Mouse (Mus musculus): ENCODE results near the gene Ptprn2. TPM values are rescaled to one million over a fixed set of nuclear protein-coding genes. Genes with fewer than 3 reads are reported as not detected.

Ptprn2 gene
- total RNA-seq, 2 experiments from 2014 or later: not detected

DNA sequence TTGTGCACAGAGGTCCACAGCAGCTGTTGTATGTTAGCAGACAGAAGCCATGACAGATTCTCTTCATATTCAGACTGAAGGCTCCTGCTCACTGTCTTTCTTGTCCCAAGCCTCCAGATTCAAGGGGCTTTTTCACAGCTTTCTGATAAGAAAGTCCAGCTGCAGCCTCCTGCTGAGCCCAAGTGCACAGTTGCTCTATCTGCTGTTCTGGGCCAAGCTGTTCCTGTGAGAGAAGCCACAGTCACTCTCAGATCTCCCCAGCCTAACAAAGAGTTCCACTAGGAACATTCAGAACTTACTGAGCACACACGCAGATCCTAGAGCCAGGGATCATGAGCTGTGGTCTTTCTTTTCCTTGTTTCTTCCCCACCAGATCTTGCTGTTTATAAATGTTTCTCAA lies 738.5 kb downstream of the Ptprn2 start:
- DNase-seq: no peak
- intact Hi-C loops (cut with DNase I; ENCODE audit: low total_unique reads): no loop called here

DNA sequence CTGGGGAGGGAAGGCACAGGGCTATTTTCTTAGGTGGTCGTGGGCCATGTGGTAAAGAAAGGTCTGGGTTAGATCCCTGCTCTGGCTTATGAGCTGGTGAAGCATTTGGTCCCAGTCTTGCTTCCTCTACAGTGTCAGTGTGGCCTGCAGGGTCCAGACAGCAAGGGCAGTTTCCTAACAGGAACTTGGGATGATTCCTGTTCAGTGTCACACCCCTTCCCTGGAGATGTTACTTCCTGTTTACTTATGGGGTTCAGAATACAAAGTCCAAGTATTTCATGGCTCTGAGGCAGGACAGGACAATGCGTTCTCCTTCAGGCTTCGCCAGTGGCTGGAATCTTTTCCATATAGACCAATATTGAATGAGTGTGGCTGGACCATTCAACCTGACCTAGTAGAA lies 741.7 kb downstream of the Ptprn2 start:
- no peak for DNase-seq
- intact Hi-C loops (cut with DNase I; ENCODE audit: low total_unique reads): no loop called here

DNA sequence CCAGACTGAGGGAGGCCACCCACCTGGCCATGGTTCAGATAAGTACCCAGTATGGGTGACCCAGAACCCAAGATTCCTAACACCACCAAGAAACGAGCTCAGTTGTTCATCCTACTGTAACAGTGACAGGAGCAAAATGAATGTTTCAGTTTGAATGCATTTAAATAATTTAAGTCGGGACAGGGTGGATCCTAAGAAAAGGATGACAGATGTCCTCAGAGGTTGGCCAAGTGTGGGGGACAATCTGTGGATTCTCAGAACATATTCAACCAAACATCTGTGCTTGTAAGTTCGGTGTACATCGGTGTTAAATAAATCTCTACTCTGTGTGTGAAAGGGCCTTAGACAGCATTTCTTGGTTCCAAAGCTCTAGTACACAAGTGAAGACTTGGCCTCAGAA lies 743.9 kb downstream of the Ptprn2 start:
- no peak for DNase-seq
- intact Hi-C loops (cut with DNase I; ENCODE audit: low total_unique reads): no loop called here

DNA sequence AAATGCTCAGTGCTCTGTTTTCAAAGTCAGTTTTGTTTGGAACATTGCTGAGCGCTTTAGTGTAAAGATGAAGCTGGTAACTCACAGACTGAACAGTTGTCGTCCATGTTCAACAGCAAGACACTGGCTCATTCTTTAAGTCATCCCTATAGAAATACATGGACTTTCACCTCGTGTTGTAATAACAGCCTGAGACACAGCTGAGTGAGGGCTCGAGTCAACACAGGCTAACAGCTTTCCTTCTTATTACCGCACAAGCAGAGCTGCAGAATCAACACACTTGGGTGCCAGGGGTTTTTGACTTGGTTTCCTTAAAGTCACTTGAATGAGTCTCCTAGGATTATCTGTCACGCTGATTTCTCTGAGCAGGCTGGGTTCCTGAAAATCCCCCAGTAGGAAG lies 744.8 kb downstream of the Ptprn2 start:
- intact Hi-C loops (cut with DNase I; ENCODE audit: low total_unique reads): no loop called here
- no peak for DNase-seq

DNA sequence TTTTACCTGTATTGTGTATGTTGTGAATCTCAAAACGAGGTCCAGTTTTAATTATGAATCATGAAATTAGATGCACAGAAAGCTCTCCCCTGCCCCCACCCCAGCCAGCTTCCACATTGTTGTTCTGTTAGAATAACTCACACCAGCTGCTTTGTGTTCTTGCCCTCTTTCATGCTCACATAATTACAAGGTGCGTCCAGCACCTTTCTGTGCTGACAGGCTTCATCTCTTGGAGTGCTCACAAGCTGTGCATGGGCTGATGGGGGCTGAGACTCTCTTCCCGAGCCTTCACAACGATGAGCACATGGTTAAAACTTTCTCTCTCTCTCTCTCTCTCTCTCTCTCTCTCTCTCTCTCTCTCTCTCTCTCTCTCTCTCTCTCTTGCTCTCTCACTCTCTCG lies 746.3 kb downstream of the Ptprn2 start:
- no peak for DNase-seq
- intact Hi-C loops (cut with DNase I; ENCODE audit: low total_unique reads): no loop called here

DNA sequence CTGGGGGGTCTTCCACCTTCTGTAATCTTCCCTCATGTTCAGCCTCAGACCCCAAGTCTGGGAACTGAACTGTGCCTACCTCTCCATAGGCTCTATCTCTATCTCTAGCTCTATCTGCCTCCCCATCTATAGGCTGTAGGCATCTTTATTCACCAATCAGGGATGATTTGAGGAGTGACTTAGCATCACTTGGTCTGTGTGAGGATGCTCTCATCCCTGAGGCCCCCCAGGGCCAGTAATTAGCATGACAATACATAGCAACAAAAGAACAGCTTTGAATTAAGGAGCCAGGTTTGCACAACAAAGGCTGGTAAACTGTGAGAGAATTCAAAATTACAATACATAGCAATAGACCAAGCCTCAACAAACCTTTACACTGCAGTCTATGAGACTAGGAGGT lies 749.6 kb downstream of the Ptprn2 start:
- intact Hi-C loops (cut with DNase I; ENCODE audit: low total_unique reads): no loop called here
- DNase-seq: no peak

DNA sequence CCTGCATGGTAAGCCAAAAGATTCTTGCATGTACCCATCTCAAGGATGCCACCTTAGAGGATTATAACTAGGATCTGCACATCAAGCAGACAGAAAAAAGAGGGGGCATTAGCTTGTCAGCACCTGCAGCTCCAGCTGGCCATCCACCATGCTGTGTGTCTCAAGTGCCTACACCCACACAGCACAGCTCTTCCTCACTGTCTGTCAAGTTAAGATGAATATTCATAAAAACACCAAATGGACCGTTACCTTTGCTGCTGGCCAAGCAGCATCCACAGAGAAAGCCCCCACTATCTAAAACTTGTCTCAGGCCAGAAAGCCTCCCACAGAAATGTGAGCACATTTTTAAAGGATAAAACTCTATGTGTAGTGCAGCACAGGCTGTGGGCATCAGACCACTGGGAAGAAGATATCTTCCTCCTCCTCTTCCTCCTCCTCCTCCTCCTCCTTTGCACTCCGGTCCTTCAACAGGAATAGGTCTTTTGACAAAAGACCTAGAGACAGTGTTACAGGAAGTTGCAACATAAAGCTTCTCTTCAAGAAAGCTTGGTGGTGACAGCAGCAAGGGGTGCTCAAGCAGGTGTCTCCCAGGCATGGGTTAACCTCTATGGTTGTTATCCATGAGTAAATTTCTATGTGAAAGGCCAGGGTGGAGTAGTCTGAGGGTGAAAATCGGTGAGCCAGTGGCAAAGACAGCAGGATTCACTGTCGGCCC lies 750.7 kb downstream of the Ptprn2 start:
- intact Hi-C loops (cut with DNase I; ENCODE audit: low total_unique reads): no loop called here
- DNase-seq: no peak

DNA sequence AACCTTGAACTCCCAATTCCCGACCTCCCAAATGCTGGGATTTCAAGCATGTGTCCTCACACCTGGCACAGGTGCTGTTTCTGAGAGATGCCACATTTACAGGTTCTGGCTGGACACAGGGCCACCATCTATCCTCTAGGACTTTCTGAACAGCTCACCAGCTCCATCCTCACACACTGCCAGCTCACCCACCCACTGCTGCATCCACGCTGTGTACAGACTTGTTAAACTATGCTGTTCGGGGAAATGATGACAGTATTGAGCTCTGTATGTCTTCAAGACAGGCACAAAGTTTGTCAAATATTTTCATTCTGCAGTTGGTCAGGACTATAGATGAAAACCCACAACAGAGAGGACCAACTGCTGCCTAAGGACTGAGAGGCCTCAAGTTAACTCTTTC lies 751.5 kb downstream of the Ptprn2 start:
- intact Hi-C loops (cut with DNase I; ENCODE audit: low total_unique reads): no loop called here
- no peak for DNase-seq

DNA sequence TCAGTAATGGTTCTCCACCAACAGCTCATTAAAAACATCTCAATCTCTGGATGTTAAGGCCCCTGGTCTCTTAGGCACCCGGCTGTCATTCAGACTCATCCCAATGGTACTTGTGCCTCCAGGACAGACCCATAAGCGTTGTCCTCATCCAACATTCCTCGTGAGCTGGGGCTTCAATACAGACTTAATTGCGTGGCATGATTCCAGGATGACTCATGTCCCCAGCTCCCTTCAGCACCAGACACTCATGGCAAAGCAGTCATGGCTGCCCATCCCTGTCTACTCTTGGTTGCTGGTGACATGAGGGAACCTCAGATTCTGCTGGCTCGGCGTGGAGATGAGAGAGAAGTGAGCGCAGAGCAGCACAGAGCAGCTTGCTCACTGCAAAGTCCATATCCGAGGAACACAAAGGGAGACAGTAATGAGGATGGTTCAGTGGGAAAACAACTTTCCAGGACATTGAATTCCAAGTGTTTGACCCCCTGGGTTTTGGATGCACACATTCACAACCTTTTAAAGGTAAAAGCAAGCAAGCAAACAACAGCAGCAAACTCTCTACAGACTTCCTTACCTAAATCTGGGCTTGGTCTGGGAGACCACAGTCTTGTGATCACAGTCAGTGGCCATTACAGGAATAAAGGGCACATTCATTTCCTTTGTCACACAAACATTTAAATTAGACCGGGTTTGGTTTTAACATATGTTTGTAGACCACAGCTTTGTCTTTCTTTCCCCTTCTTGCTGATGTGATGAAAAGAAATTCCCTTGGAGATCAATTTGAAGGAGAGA lies 754.6 kb downstream of the Ptprn2 start:
- DNase-seq: no peak
- intact Hi-C loops (cut with DNase I; ENCODE audit: low total_unique reads): no loop called here

DNA sequence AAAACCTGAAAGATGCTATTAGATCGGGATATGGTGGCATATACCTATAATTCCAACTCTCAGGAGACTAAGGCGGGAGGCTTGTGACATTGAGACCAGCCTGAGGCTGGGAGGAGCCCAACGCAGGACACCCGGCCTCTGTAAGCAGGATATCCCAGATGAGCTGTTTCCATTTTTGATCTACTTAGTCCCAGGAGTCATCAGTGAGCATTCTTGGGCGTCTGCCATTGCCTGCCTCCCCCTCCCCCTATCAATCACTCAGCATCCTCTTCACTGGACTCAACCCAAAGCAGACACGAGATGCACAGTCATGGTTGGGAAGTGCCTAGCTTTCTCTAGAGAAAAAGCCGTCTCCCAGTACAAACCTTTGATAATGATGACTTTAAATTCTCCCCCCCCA lies 756.7 kb downstream of the Ptprn2 start:
- intact Hi-C loops (cut with DNase I; ENCODE audit: low total_unique reads): no loop called here
- no peak for DNase-seq

DNA sequence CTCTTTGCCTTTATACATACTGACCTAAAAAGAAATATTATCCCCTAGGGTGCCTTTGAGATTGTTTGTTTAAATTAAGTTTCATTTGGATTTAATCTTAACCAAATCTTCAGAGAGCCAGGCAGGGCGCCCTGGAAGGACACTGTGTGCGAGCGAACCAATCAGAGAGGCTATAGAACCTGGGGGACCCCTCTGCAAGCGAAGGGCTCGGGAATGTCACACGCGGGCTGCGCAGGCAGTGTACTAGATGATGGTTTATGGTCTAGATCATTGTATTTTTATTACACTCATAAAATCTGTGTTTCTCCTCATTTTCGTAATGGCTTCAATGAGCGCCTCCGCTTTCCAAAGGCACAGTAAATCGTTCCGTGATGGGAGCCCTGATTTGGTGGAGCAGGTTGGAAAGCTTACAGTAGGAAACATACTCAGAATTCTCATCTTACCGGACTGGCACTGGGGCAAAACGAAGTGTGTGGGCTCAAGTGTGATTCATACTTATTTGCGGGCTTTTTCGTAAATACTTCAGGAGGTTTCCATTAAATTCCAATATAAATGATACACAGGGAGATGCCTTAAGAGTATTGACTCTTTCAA lies 760.5 kb downstream of the Ptprn2 start:
- no peak for DNase-seq
- intact Hi-C loops (cut with DNase I; ENCODE audit: low total_unique reads): no loop called here

DNA sequence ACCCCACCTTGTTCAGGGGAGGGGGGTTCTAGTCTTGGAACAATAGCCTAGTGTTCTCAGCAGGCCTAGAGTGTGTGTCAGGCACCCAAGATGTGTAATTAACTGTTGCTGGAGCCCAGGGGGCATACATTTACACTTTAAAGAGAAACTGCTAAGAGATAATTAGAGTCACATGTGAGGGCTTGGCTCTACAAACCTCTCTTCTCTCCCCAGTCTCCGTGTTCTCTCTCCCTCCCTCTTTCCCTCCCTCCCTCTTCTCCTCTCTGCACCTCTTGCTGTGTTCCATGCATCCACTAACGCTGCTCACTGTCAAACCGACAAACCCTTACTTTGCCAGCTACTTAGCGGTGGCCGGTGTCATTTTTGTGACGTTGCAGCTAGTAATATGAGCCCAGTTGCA lies 764.9 kb downstream of the Ptprn2 start:
- intact Hi-C loops (cut with DNase I; ENCODE audit: low total_unique reads): no loop called here
- DNase-seq: no peak

DNA sequence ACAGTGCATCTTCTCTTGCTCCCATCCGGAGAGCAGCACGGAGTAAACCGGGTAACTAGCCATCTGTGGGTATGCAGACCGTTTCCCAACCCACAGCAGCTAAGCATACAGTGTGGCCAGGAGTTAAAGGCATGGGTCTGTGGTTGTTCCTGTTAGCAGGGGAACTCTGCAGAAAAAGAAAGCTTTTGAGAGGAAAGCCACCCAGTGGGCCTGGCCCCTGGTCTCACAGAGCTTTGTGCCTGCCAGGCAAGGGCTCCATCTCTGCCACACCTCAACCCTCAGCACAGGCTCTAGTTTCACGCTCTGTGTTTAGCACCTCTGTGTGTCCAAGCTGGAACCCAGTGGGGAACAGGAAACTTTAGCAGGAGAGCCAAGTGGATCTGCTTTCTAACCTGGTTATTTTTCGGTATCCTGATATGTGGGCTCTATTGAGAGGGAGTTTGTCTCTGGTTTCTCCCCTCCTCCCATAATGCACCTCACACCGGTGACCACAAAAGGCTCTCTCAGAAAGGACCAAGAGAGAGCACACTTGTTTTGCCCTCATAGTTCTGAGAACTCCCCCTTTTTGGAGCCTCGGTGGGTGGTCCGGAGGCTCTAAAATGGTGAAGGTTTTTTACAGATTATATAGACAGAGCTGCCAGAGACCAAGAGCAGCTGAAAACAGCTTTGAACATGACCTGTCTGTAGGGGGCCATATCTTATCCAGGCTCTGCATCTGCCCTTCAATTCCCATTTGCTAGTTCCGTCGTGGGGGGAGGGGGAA lies 766.3 kb downstream of the Ptprn2 start:
- intact Hi-C loops (cut with DNase I; ENCODE audit: low total_unique reads): no loop called here
- DNase-seq: no peak

DNA sequence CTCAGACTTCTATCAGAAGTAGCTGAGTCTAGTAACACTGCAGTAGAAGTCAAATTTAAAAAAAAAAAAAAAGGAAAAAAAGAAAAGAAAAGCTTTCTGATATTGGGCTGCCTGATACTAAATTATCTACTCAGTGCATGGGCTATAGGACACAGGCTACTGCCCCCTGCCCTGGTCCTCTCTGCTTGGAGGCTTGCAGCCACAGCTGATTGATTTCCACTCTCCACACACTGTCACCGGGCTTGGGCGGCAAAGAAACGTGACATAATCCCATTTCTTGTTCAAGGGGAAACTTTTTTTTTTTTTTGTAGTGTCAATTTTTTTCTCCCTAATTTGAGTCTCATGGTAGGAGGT lies 766.9 kb downstream of the Ptprn2 start:
- intact Hi-C loops (cut with DNase I; ENCODE audit: low total_unique reads): no loop called here

DNA sequence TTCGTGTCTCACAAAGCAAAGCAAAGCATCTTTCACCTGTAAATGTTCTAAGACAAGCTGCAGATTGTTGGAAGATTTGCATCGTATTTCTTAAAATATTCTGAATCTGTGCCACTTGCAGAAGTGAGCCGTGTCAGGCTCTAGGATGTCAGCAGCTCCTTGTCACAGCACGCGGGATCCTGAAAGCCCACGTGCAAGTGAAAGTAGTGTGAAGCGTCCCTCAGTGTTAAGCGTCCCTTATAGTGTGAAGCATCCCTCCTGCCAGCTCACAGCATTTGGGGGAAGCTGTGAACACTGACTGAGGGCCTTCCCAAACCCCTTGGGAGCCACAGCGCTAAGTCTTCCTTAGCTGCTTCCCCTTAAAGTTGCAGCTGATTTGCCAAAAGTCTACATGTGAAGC lies 768.8 kb downstream of the Ptprn2 start:
- intact Hi-C loops (cut with DNase I; ENCODE audit: low total_unique reads): no loop called here

More for the DNA sequence above, 766.9 kb downstream of the Ptprn2 start:
- no peak for DNase-seq

DNA sequence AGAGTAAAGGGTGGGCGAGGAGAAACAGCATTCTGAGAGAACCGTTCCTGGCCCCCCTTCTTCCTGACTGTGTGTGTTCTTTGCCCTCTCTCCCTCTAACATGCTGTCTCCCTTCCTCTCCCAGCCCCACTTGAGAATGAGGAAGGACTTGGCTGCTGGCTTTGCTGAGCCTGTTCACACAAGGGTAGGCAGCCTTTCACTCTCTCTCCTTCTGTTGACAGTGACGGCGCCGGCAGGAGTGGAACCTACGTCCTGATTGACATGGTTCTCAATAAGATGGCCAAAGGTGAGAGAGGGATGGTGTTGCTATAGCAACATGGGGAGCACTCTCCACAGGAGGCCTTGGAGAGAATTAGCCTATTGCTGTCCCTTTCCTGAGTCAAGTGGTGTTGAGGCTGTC lies 769.8 kb downstream of the Ptprn2 start:
- intact Hi-C loops (cut with DNase I; ENCODE audit: low total_unique reads): no loop called here

More for the DNA sequence above, 768.8 kb downstream of the Ptprn2 start:
- DNase-seq: no peak

DNA sequence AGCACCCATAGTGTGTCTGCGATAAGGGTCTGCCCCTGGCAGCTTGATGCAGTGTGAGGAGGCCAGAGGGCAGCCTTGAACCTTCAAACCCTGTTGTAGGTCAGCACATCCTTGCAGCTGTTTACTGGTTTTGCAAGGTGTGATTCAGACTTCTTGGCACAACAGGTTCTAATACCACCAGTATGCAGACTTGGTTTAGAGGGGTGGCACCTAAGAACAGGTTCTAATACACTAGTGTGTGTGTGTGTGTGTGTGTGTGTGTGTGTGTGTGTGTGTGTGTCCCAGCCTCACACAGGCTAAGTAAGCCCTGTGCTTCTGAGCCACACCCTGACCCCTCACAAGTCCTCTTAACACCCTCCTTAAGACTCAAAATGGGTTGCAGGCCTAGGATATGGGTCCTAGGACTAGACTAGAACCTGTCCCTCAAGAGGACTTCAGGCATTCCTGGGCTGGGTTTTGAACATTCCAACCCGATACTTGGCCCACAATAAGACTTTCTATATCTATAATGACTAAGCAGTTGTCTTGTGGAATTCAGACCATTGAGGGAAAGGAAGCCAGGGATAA lies 770.3 kb downstream of the Ptprn2 start:
- no peak for DNase-seq
- intact Hi-C loops (cut with DNase I; ENCODE audit: low total_unique reads): no loop called here

More for the DNA sequence above, 769.8 kb downstream of the Ptprn2 start:
- no peak for DNase-seq

DNA sequence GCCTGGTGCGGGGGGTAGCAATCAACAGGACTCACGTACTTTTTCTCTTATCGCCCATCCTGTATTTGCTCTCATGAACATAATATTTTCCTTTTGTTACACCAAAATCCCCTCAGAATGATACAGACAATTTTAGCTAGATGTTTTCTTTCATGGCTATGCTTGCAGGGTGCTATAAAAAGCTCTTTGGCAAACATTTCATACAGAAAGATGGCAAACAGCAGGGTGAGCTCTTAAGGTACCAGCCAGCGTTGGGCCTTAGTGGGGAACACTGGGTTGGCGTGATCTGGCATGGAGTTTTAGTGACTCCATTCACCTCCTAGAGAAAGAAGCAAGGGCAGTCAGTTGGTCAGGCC lies 771.3 kb downstream of the Ptprn2 start:
- no peak for DNase-seq
- intact Hi-C loops (cut with DNase I; ENCODE audit: low total_unique reads): no loop called here

DNA sequence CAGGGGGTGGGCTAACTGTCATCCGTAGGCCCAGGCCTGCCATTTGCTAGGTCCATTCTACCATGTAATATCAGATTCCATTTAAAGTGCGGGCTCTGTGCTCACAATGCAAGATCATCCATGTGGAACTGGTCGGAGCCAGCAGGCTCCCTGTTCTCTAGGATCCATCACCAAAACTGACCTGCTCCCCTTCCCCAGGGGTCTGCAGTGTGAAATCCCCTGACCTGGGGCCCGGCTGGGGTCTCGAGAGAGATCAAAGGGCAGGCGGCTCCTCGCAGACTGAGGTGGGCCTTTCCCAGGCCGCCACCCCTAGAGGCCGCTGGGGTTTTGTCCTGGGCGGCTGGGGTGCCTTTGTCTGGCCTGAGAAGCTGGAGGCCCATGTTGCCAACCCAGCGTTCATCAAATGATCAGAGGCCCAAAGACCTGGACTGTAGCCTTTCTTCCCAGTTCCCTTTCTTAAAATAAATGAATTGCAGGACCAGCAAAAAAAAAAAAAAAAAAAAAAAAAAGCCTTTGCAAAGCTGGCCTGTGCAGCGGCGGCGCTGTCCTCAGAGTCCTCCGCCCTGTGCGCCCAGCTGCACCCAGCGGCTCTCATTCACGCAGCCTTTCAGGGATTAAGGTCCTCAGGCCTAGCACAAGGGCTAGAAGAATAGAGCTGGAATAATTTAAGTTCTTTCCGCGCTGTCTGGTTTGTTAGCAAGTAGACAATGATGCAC lies 771.8 kb downstream of the Ptprn2 start:
- DNase-seq: no peak
- intact Hi-C loops (cut with DNase I; ENCODE audit: low total_unique reads): no loop called here

All from gastrocnemius, postnatal 14 days (tissue).